Mouse (Mus musculus) left cerebral cortex, postnatal 36 days (tissue): ENCODE measurements around the gene Gba. TPM values are rescaled to one million over a fixed set of nuclear protein-coding genes. Genes with fewer than 3 reads are reported as not detected.
"Not testable (repeated sequence)": the region's sequence is repeated elsewhere in the genome, so short reads cannot be mapped to it uniquely, and the experiment has no call there.

ENCODE experiments used
- DNase-seq, 2 experiments: peaks; one replicate each; pipeline ENCODE4 v3.0.0; 2021 to 2022; ENCODE audit warnings: low spot score in 2 of 2, mixed read lengths in 1 of 2
- intact Hi-C: fragments of 180-260 bp; cut with DNase I; formaldehyde crosslinking; loops from one replicate; pipeline ENCODE4 v1.15.1; 2025
- total RNA-seq, 2 experiments: library from RNA; stranded (reverse); gene quantifications; 2 replicates each; pipeline ENCODE4 v1.2.3; 2021

Gba gene
- 10 to 100 TPM; 62.4 to 64.6 TPM for total RNA-seq

- peak; percentile 78 to 84 for DNase-seq
- intact Hi-C loops: no loop called here
These were observed at the start of gene Gba for GRCm38 (mm10) chr3:89202253-89203141. TSS of gene Gba (plus strand) at chr3:89202928.

GRCm38 (mm10) chr3:89156951-89157350 is 45.8 kb upstream of the Gba start:
- intact Hi-C loops: loop anchor here (5.0 kb wide), 1 partner anchor 65 kb away; the partner anchor contains the start of gene Rusc1
- no peak for DNase-seq

GRCm38 (mm10) chr3:89158651-89159050 is 44.1 kb upstream of the Gba start:
- no peak for DNase-seq
- intact Hi-C loops: loop anchor here (5.0 kb wide), 1 partner anchor 66 kb away; the partner anchor contains the start of gene Rusc1

GRCm38 (mm10) chr3:89159211-89159610 is 43.5 kb upstream of the Gba start:
- DNase-seq: peak in 1 of 2 experiments; percentile 26
- intact Hi-C loops: loop anchor here (5.0 kb wide), 1 partner anchor 67 kb away; the partner anchor contains the start of gene Rusc1

GRCm38 (mm10) chr3:89159616-89160344 is 42.9 kb upstream of the Gba start, which contains the start of gene Hcn3:
TSS of gene Hcn3 (minus strand) at chr3:89160196.
- peak in 1 of 2 experiments; percentile 55 for DNase-seq
- intact Hi-C loops: loop anchor here (5.0 kb wide), 3 partner anchors 42 to 212 kb away; partner anchors contain the start of gene Rusc1

GRCm38 (mm10) chr3:89161207-89161606 is 41.5 kb upstream of the Gba start:
- intact Hi-C loops: loop anchor here (5.0 kb wide), 2 partner anchors 44 to 214 kb away; no protein-coding TSS in a partner anchor
- DNase-seq: not testable (repeated sequence)

- no peak for DNase-seq
- intact Hi-C loops: loop anchor here (5.0 kb wide), 2 partner anchors 44 to 214 kb away; no protein-coding TSS in a partner anchor
These were observed 40.9 kb upstream of the Gba start for GRCm38 (mm10) chr3:89161786-89162185.

- intact Hi-C loops: loop anchor here (5.0 kb wide), 2 partner anchors 46 to 216 kb away; no protein-coding TSS in a partner anchor
- no peak for DNase-seq
These were observed 39.6 kb upstream of the Gba start for GRCm38 (mm10) chr3:89163123-89163522.

- intact Hi-C loops: loop anchor here (5.0 kb wide), 2 partner anchors 46 to 216 kb away; no protein-coding TSS in a partner anchor
These were observed 39.0 kb upstream of the Gba start for GRCm38 (mm10) chr3:89163643-89164245.

GRCm38 (mm10) chr3:89164506-89165267 is 38.0 kb upstream of the Gba start, which contains the start of gene Clk2:
TSS of gene Clk2 (plus strand) at chr3:89164795.
- peak; percentile 93 for DNase-seq
- intact Hi-C loops: loop anchor here (5.0 kb wide), 2 partner anchors 47 to 217 kb away; no protein-coding TSS in a partner anchor

More at GRCm38 (mm10) chr3:89163643-89164245, 39.0 kb upstream of the Gba start:
- no peak for DNase-seq

GRCm38 (mm10) chr3:89165268-89165870 is 37.4 kb upstream of the Gba start:
- intact Hi-C loops: no loop called here
- DNase-seq: no peak

GRCm38 (mm10) chr3:89166945-89167344 is 35.8 kb upstream of the Gba start:
- DNase-seq: no peak
- intact Hi-C loops: no loop called here

- intact Hi-C loops: no loop called here
These were observed 27.9 kb upstream of the Gba start for GRCm38 (mm10) chr3:89174844-89175243.

GRCm38 (mm10) chr3:89175544-89175943 is 27.2 kb upstream of the Gba start:
- no peak for DNase-seq
- intact Hi-C loops: no loop called here

More at GRCm38 (mm10) chr3:89174844-89175243, 27.9 kb upstream of the Gba start:
- no peak for DNase-seq

GRCm38 (mm10) chr3:89176421-89176820 is 26.3 kb upstream of the Gba start:
- intact Hi-C loops: no loop called here
- no peak for DNase-seq

- DNase-seq: peak; percentile 83 to 87
- intact Hi-C loops: no loop called here
These were observed 25.3 kb upstream of the Gba start, which contains the start of gene Scamp3 for GRCm38 (mm10) chr3:89177242-89178106. TSS of gene Scamp3 (plus strand) at chr3:89177473.

- DNase-seq: no peak
- intact Hi-C loops: no loop called here
These were observed 24.7 kb upstream of the Gba start for GRCm38 (mm10) chr3:89178107-89178385.
